Mouse (Mus musculus) lung, embryonic 15.5 days (tissue): ENCODE measurements at regions not wholly inside any gene's neighbourhood (a gene's known extent, or its start where the extent isn't known, plus 50 kb on each side); places are given as distances from the start of the nearest gene placed in this dataset.
A peak's percentile ranks its signal among the peaks of the same experiment; 100 is the strongest.

Source experiments
- ATAC-seq: fragments of 200-750 bp; cut with Nextera tagmentation; 2 replicates; pipeline ENCODE4 v1.8.0; 2017; ENCODE audit warnings: moderate number of reproducible peaks, borderline replicate concordance; ENCODE audit not compliant: low FRiP score, low TSS enrichment; ENCODE audit errors: extremely low read depth
- H3K27ac ChIP-seq: fragments of 300-500 bp; sonication (generic); 2 replicates; pipeline ENCODE4 v1.5.1; 2015; ENCODE audit warnings: moderate library complexity, mild to moderate bottlenecking, inconsistent platforms
- H3K27me3 ChIP-seq: fragments of 300-500 bp; sonication (generic); 2 replicates; pipeline ENCODE4 v1.6.1; 2015; ENCODE audit warnings: inconsistent platforms
- H3K36me3 ChIP-seq: fragments of 300-500 bp; sonication (generic); 2 replicates; pipeline ENCODE4 v1.6.1; 2015; ENCODE audit warnings: inconsistent platforms
- H3K4me1 ChIP-seq: fragments of 300-500 bp; sonication (generic); 2 replicates; pipeline ENCODE4 v1.6.1; 2015; ENCODE audit warnings: inconsistent platforms
- H3K4me2 ChIP-seq: fragments of 300-500 bp; sonication (generic); 2 replicates; pipeline ENCODE4 v1.6.1; 2015; ENCODE audit warnings: inconsistent platforms, mild to moderate bottlenecking, moderate library complexity
- H3K4me3 ChIP-seq: fragments of 300-500 bp; sonication (generic); 2 replicates; pipeline ENCODE4 v1.5.1; 2015; ENCODE audit warnings: mild to moderate bottlenecking, inconsistent platforms
- H3K9ac ChIP-seq: fragments of 300-500 bp; sonication (generic); 2 replicates; pipeline ENCODE4 v1.6.1; 2015; ENCODE audit warnings: inconsistent platforms
- H3K9me3 ChIP-seq: fragments of 300-500 bp; sonication (generic); 2 replicates; pipeline ENCODE4 v1.6.1; 2016; ENCODE audit warnings: inconsistent platforms
- WGBS: fragments of 180-500 bp; shearing (Covaris S2); methylation state at CpG from one replicate; pipeline ENCODE4 v1.1.7; 2015; 5-methylcytosine and 5-hydroxymethylcytosine counted together

DNA sequence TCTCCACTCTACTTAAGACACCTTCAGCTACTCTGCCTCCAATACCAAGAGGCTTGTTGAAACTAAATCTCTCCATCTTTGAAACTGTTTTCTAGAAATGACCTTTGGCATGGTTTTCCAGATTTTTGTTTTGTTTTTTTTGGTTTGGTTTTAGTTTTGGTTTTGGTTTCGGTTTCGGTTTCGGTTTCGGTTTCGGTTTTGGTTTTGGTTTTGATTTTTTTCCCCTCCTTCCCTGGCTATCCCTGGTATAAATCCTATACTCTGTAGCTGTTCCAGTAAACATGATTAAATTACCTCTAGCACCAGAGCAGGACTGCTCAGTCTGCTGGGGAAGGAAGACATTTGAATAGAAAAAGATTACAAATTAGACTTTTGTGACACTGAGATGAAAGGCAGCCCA is 454.0 kb downstream of the Nuf2 start:
- Histone ChIP-seq H3K4me1 (no peaks in the 10 kb centered on the region), H3K27me3 (no peaks in the 10 kb centered on the region), H3K9ac (no peak overlapping the region), H3K4me2 (no peak overlapping the region), H3K36me3 (no peaks in the 10 kb centered on the region), H3K27ac (no peak overlapping the region), H3K4me3 (no peak overlapping the region), H3K9me3 (no peaks in the 10 kb centered on the region)
- no peak for ATAC-seq
- 98% methylated on average over 5 of the region's 5 CpGs for WGBS

DNA sequence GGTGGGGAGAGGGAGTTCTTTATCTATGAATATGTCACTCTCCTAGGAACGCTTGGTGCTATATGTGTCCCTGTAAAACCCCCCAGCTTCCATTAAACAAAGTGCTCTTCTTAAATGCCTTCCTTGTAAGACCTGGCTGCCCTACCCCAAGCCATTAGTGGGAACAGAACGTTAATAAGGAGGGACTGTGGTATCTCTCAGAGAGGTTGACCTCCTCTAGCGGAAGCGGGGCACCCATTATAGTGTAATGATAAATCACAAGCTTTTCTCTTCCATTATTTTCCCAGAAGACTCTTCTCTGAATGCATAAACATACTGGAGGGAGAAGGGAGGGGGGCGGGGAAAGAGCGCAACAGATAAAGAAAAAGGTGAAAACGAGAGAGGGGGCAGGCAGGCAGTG is 455.3 kb downstream of the Nuf2 start:
- H3K36me3 ChIP-seq: no peaks in the 10 kb centered on the region
- no peak for ATAC-seq
- no peaks in the 10 kb centered on the region for H3K4me1 ChIP-seq
- no peaks in the 10 kb centered on the region for H3K27me3 ChIP-seq
- H3K4me2 ChIP-seq: 0 out of 2 replicates have a peak overlapping the region, but pooled peaks have one; percentile 8
- H3K9me3 ChIP-seq: no peaks in the 10 kb centered on the region
- H3K27ac ChIP-seq: no peak overlapping the region
- no peak overlapping the region for H3K4me3 ChIP-seq
- no peak overlapping the region for H3K9ac ChIP-seq
- WGBS: 24% methylated on average over 7 of the region's 7 CpGs

- Histone ChIP-seq H3K36me3 (no peaks in the 10 kb centered on the region), H3K4me2 (no peak overlapping the region), H3K27me3 (no peaks in the 10 kb centered on the region), H3K4me1 (no peaks in the 10 kb centered on the region), H3K4me3 (no peak overlapping the region), H3K9ac (no peak overlapping the region), H3K9me3 (no peaks in the 10 kb centered on the region), H3K27ac (no peak overlapping the region)
- ATAC-seq: no peak
- 88% methylated on average over 4 of the region's 4 CpGs for WGBS
Measured at GRCm38 (mm10) chr1:169071366-169071765, 459.9 kb downstream of the Nuf2 start.

- 75% methylated on average over 3 of the region's 3 CpGs for WGBS
- H3K4me3 ChIP-seq: no peak overlapping the region
Measured at GRCm38 (mm10) chr1:169069647-169070046, 461.6 kb downstream of the Nuf2 start.

DNA sequence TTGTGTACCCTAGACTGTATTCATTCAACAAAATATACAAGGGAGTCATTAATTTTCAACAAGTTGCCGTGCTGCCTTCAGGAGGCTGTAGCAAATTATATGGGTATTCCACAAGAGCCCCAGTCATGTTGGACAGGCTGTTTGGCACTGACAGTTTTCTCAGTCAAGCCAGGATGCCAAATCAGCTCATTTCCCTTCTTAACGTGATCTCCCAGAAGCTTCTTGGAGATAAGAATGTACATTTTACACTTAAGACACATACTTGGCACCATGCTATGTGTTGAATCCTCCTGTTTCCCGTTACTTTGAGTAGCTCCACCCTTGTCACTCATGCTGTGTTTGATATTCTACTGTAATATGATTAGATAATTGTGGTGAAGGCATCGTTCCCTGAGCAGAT is 464.5 kb downstream of the Nuf2 start:
- H3K4me3 ChIP-seq: no peak overlapping the region
- H3K4me1 ChIP-seq: no peaks in the 10 kb centered on the region
- no peak overlapping the region for H3K9ac ChIP-seq
- WGBS: 23% methylated on average over 4 of the region's 4 CpGs
- no peak overlapping the region for H3K27ac ChIP-seq
- H3K4me2 ChIP-seq: no peak overlapping the region
- ATAC-seq: no peak
- H3K9me3 ChIP-seq: no peaks in the 10 kb centered on the region
- no peaks in the 10 kb centered on the region for H3K27me3 ChIP-seq
- H3K36me3 ChIP-seq: no peaks in the 10 kb centered on the region

More at GRCm38 (mm10) chr1:169069647-169070046, 461.6 kb downstream of the Nuf2 start:
- no peak overlapping the region for H3K4me2 ChIP-seq
- H3K27ac ChIP-seq: no peak overlapping the region
- no peaks in the 10 kb centered on the region for H3K27me3 ChIP-seq
- H3K9me3 ChIP-seq: no peaks in the 10 kb centered on the region
- H3K9ac ChIP-seq: no peak overlapping the region
- H3K36me3 ChIP-seq: no peaks in the 10 kb centered on the region
- ATAC-seq: no peak
- H3K4me1 ChIP-seq: no peaks in the 10 kb centered on the region

DNA sequence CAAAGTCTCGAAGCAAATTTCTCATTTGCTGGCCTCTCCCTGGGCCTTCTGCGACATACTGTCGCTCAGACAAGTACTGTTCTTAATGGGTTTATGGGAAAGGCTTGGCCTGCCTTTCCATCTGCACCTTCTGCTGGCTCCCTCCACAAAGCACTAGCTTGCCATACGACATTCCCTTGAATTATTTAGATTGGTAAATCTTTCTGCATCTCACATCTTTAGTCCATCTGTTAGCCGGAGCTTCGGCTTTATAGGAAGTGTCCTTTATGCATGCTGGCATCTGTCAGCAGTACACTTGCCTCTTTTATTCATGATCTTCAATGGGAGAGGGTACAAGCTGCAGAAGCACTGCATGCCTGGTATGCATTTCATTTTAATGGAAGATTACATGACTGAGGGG is 470.6 kb downstream of the Nuf2 start:
- no peaks in the 10 kb centered on the region for H3K4me1 ChIP-seq
- H3K27me3 ChIP-seq: no peaks in the 10 kb centered on the region
- H3K36me3 ChIP-seq: no peaks in the 10 kb centered on the region
- H3K27ac ChIP-seq: no peak overlapping the region
- H3K9me3 ChIP-seq: no peaks in the 10 kb centered on the region
- ATAC-seq: no peak
- H3K4me3 ChIP-seq: no peak overlapping the region
- WGBS: 73% methylated on average over 6 of the region's 6 CpGs
- no peak overlapping the region for H3K4me2 ChIP-seq
- H3K9ac ChIP-seq: no peak overlapping the region

- Histone ChIP-seq H3K9me3 (no peaks in the 10 kb centered on the region), H3K36me3 (no peaks in the 10 kb centered on the region), H3K4me2 (no peak overlapping the region), H3K4me1 (no peaks in the 10 kb centered on the region), H3K27me3 (no peaks in the 10 kb centered on the region), H3K9ac (no peak overlapping the region), H3K4me3 (no peak overlapping the region), H3K27ac (no peak overlapping the region)
- WGBS: 66% methylated on average over 5 of the region's 5 CpGs
- no peak for ATAC-seq
Measured at GRCm38 (mm10) chr1:169060145-169060544, 471.1 kb downstream of the Nuf2 start.

DNA sequence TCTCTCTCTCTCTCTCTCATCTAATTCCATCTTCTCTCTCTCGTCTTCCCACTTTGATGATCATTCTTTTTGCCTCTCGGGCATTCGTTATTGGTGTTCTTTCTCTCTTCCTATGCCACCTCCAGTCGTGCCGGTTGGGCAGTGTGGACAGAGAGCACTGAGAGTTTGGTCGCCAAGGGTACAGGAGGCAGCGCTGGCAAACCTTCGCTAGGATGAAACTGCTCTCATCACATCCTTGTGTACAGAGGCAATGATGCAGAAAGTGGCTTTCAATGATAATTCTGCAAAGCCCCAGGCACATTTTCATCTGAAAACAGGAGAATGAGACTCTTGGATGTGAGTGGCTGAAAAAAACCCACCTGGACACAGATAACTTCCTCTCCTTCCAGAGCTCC is 479.4 kb downstream of the Nuf2 start:
- Histone ChIP-seq H3K9me3 (no peaks in the 10 kb centered on the region), H3K27me3 (no peaks in the 10 kb centered on the region), H3K27ac (no peak overlapping the region), H3K9ac (no peak overlapping the region), H3K4me1 (no peaks in the 10 kb centered on the region), H3K36me3 (no peaks in the 10 kb centered on the region), H3K4me2 (no peak overlapping the region), H3K4me3 (no peak overlapping the region)
- 73% methylated on average over 8 of the region's 8 CpGs for WGBS
- no peak for ATAC-seq

GRCm38 (mm10) chr1:169051085-169051862 is 480.0 kb downstream of the Nuf2 start:
- Histone ChIP-seq H3K4me1 (no peaks in the 10 kb centered on the region), H3K9me3 (no peaks in the 10 kb centered on the region), H3K9ac (no peak overlapping the region), H3K4me2 (no peak overlapping the region), H3K4me3 (no peak overlapping the region), H3K27ac (no peak overlapping the region), H3K27me3 (no peaks in the 10 kb centered on the region), H3K36me3 (no peaks in the 10 kb centered on the region)
- WGBS: 25% methylated on average over 11 of the region's 11 CpGs
- no peak for ATAC-seq

- no peak overlapping the region for H3K9ac ChIP-seq
- no peaks in the 10 kb centered on the region for H3K4me1 ChIP-seq
- WGBS: 85% methylated on average over 2 of the region's 2 CpGs
- H3K27ac ChIP-seq: no peak overlapping the region
- H3K36me3 ChIP-seq: no peaks in the 10 kb centered on the region
- ATAC-seq: no peak
- H3K9me3 ChIP-seq: no peaks in the 10 kb centered on the region
- H3K4me2 ChIP-seq: no peak overlapping the region
- no peaks in the 10 kb centered on the region for H3K27me3 ChIP-seq
- H3K4me3 ChIP-seq: no peak overlapping the region
Measured at GRCm38 (mm10) chr1:169049846-169050245, 481.4 kb downstream of the Nuf2 start.

GRCm38 (mm10) chr1:169046791-169047525 is 484.3 kb downstream of the Nuf2 start:
- WGBS: 75% methylated on average over 4 of the region's 4 CpGs
- H3K4me3 ChIP-seq: no peak overlapping the region
- H3K27me3 ChIP-seq: no peaks in the 10 kb centered on the region
- no peak for ATAC-seq
- H3K4me2 ChIP-seq: no peak overlapping the region
- H3K27ac ChIP-seq: no peak overlapping the region
- H3K4me1 ChIP-seq: no peaks in the 10 kb centered on the region
- no peaks in the 10 kb centered on the region for H3K9me3 ChIP-seq
- no peak overlapping the region for H3K9ac ChIP-seq
- H3K36me3 ChIP-seq: no peaks in the 10 kb centered on the region

DNA sequence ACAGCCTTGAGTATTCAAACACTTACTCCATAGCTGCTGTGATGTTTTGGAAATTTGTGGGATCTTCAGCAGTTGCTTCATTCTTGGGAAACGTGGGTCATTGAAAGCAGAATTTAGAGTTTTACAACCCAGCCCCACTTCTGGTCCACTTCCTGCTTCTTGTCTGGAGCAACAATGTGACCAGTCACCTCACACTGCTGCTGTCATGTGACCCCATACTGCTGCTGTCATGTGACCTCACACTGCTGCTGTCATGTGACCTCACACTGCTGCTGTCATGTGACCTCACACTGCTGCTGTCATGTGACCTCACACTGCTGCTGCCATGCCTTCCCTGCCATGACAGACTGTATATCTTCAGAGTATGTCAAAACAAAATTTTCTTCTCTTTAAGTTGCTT is 497.7 kb downstream of the Nuf2 start:
- Histone ChIP-seq H3K4me2 (no peak overlapping the region), H3K4me1 (no peaks in the 10 kb centered on the region), H3K4me3 (no peak overlapping the region), H3K9me3 (no peaks in the 10 kb centered on the region), H3K9ac (no peak overlapping the region), H3K36me3 (no peaks in the 10 kb centered on the region), H3K27ac (no peak overlapping the region), H3K27me3 (no peaks in the 10 kb centered on the region)
- ATAC-seq: no peak
- 75% methylated on average over 1 of the region's 1 CpGs for WGBS
